Mouse (Mus musculus) macrophage (primary cell): Measurements from ENCODE around the gene Rabl3. TPM values are rescaled to one million over a fixed set of nuclear protein-coding genes. Genes with fewer than 3 reads are reported as not detected.

ENCODE experiments used
- H3K27ac ChIP-seq: fragments of 350-480 bp; formaldehyde crosslinking; 2 replicates; pipeline ENCODE4 v1.9.0; 2021
- H3K36me3 ChIP-seq: fragments of 350-480 bp; formaldehyde crosslinking; 2 replicates; pipeline ENCODE4 v1.9.0; 2021; ENCODE audit errors: inconsistent target
- H3K4me3 ChIP-seq: fragments of 350-480 bp; formaldehyde crosslinking; 2 replicates; pipeline ENCODE4 v1.9.0; 2021; ENCODE audit errors: inconsistent target
- H3K79me2 ChIP-seq: fragments of 350-480 bp; formaldehyde crosslinking; 2 replicates; pipeline ENCODE4 v1.9.0; 2021; ENCODE audit errors: inconsistent target
- WGBS: methylation state at CpG from one replicate; pipeline ENCODE4 v1.1.7; 2026; ENCODE audit warnings: inconsistent platforms; ENCODE audit not compliant: missing documents; 5-methylcytosine and 5-hydroxymethylcytosine counted together
- polyA plus RNA-seq: library from polyadenylated mRNA; stranded (reverse); fragments of 250-400 nt; gene quantifications from 3 replicates; pipeline ENCODE4 v1.2.4, GENCODE M21; 2018; ENCODE audit warnings: inconsistent platforms

Rabl3 gene
- polyA plus RNA-seq, 1 experiment from 2014 or later = 12.1 TPM

DNA sequence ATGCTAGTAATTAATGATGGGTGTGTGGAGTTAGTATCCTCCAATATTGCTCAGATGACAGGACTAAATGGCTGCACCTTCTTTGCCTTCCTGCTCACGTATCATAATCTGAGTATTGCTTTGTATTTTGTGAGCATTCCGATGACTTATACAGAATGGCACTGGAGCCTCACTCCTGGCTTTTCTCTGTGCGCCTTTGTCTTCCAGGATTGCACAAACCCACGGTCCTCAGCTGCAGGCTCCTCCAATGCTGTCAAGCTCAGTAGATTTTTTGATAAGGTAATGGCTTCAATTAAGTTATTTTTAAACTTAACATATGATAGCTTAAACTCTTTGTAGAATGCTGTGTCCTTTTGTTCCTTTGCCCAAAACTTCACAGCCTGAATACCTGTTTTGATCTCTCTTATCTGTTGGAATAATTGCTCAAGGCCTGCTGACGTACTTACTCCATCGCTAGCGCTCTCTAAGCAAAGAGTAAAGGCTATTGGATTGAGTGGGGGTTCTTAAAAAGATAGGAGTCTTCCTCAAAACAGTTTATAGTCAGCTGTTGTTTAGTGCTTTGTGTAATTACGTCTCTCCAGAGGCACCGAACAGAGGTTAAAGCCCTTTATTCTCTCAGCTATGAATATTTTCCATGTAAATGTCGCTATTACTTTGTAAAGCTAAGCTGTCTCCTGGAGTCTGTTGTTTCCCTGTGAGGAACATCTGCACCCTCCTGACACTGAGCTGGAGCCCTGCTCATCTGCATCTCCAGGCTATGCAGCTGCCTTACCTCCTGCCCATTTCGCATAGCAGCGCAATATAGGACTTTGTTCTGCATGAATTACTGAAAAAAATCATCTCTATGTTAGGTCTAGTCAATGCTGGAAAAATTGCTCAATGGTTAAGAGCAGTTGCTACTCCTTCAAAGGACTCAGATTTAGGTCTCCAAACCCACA lies 27.7 kb downstream of the Rabl3 start:
- Histone ChIP-seq H3K27ac (no peak overlapping the region), H3K4me3 (no peak overlapping the region), H3K79me2 (no peaks in the 10 kb centered on the region), H3K36me3 (no peaks in the 10 kb centered on the region)
- WGBS = 94% methylated on average over 12 of the region's 12 CpGs

GRCm38 (mm10) chr16:37571554-37571953 lies 31.9 kb downstream of the Rabl3 start:
- no peak overlapping the region for H3K27ac ChIP-seq
- WGBS = 95% methylated on average over 3 of the region's 3 CpGs
- H3K79me2 ChIP-seq = no peaks in the 10 kb centered on the region
- no peaks in the 10 kb centered on the region for H3K36me3 ChIP-seq
- no peak overlapping the region for H3K4me3 ChIP-seq

- no peak overlapping the region for H3K27ac ChIP-seq
Measured at GRCm38 (mm10) chr16:37572117-37572754, 32.6 kb downstream of the Rabl3 start.

GRCm38 (mm10) chr16:37573061-37573460 lies 33.4 kb downstream of the Rabl3 start:
- no peak overlapping the region for H3K27ac ChIP-seq
- WGBS = 90% methylated on average over 5 of the region's 5 CpGs
- no peaks in the 10 kb centered on the region for H3K79me2 ChIP-seq
- H3K4me3 ChIP-seq = no peak overlapping the region
- H3K36me3 ChIP-seq = no peaks in the 10 kb centered on the region

More at GRCm38 (mm10) chr16:37572117-37572754, 32.6 kb downstream of the Rabl3 start:
- H3K4me3 ChIP-seq = no peak overlapping the region
- H3K36me3 ChIP-seq = no peaks in the 10 kb centered on the region
- 92% methylated on average over 12 of the region's 12 CpGs for WGBS
- H3K79me2 ChIP-seq = no peaks in the 10 kb centered on the region

GRCm38 (mm10) chr16:37575325-37575724 lies 35.6 kb downstream of the Rabl3 start:
- Histone ChIP-seq H3K36me3 (no peaks in the 10 kb centered on the region), H3K79me2 (no peaks in the 10 kb centered on the region), H3K4me3 (no peak overlapping the region), H3K27ac (no peak overlapping the region)
- WGBS = 43% methylated on average over 3 of the region's 3 CpGs

DNA sequence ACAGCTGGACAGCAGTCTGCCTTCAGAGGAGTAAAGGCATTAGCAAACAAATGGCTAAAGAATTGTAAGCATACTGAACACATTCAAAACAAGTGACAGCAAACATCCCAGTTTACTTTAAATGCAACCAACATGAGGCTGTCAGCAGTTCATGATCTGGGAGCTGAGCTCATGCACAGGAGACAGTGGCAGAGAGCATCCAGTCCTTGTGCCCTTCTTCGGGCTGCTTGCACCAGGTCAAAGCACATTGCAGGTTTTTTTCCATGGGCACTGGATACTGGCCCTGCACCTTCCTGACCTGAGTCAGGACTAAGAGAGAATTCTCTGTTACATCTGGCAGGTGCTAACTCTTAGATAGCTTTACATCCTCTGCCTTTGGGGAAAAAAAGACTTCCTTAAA lies 39.9 kb downstream of the Rabl3 start:
- H3K4me3 ChIP-seq = no peak overlapping the region
- no peaks in the 10 kb centered on the region for H3K36me3 ChIP-seq
- 90% methylated on average over 1 of the region's 1 CpGs for WGBS
- H3K79me2 ChIP-seq = no peaks in the 10 kb centered on the region
- H3K27ac ChIP-seq = no peak overlapping the region

- no peak within 1 kb of the TSS for H3K27ac ChIP-seq
- H3K4me3 ChIP-seq = no peak within 1 kb of the TSS
- 60% methylated on average over 4 of the region's 4 CpGs for WGBS
Measured at GRCm38 (mm10) chr16:37579994-37580393, 40.3 kb downstream of the Rabl3 start, which contains the start of gene Hgd. TSS of gene Hgd (plus strand) at chr16:37580153.

GRCm38 (mm10) chr16:37580651-37581050 lies 41.0 kb downstream of the Rabl3 start:
- no peaks in the 10 kb centered on the region for H3K36me3 ChIP-seq
- no peaks in the 10 kb centered on the region for H3K79me2 ChIP-seq
- no peak overlapping the region for H3K27ac ChIP-seq
- H3K4me3 ChIP-seq = no peak overlapping the region
- 94% methylated on average over 3 of the region's 4 CpGs for WGBS

More at GRCm38 (mm10) chr16:37579994-37580393, 40.3 kb downstream of the Rabl3 start, which contains the start of gene Hgd:
- H3K79me2 ChIP-seq = no peaks in the 10 kb centered on the region
- H3K36me3 ChIP-seq = no peaks in the 10 kb centered on the region

- no peak overlapping the region for H3K27ac ChIP-seq
- H3K4me3 ChIP-seq = no peak overlapping the region
- 85% methylated on average over 3 of the region's 3 CpGs for WGBS
- no peaks in the 10 kb centered on the region for H3K79me2 ChIP-seq
- no peaks in the 10 kb centered on the region for H3K36me3 ChIP-seq
Measured at GRCm38 (mm10) chr16:37581901-37582300, 42.2 kb downstream of the Rabl3 start.

- WGBS = 94% methylated on average over 3 of the region's 3 CpGs
- Histone ChIP-seq H3K79me2 (no peaks in the 10 kb centered on the region), H3K36me3 (no peaks in the 10 kb centered on the region), H3K4me3 (no peak overlapping the region), H3K27ac (no peak overlapping the region)
Measured at GRCm38 (mm10) chr16:37583306-37583705, 43.6 kb downstream of the Rabl3 start.

DNA sequence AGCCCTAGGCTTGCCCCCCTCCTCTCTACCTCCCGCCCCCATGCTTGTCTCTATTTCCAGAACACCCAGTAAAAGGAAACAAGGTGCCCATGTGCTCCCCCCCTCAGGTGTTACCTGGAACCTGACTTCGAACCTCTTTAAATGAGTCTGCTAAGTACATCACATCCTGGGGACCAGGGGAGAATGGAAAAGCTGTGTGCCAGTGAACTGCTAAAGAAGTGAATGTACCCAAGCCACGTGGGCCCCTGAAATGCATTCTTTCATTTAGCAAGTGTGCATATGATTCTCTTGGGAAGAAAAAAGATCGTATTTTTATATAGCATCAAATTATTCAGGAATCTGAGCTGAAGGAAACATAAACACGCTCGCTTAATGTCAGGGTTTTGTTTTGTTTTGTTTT lies 44.1 kb downstream of the Rabl3 start:
- WGBS = 56% methylated on average over 6 of the region's 6 CpGs
- Histone ChIP-seq H3K4me3 (no peak overlapping the region), H3K27ac (no peak overlapping the region), H3K36me3 (no peaks in the 10 kb centered on the region), H3K79me2 (no peaks in the 10 kb centered on the region)

DNA sequence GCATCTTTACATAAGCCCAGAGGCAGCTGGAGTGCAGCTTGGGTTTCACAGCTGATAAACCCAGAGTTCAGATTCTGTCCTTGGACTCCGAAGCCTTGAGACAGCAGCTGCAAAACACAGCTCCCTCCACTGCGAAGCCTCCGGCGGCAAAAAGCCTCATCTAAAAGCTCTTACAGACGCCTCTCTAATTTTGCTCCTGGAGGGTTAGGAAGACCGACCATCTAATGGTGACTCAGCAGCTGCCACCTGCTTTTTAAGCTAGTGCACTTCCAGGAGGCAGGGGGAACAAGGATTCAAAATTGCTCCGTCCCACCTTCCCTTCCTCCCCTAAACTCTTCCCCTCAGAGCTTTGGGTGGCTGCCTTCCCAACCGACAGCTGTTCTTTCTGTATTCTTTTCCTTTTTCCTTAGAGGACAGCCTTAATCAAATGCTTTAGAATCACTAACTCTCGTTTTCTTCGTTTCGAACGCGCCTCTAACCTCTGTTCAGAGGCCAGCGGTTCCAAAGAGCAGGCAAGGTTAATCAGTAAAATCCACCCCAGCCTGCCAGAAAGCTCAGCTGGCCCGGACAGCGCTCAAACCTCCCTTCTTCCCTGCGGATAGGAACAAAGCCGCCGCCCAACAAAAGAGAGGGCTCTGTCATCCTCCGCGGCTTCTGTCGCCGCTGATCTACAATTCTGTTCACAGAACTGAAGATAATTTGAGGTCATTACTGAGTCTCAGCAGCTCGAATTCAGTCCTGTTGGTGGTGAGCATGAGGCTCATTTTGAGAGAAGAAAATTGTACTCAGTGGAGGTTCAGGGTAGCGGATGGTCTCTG lies 44.7 kb downstream of the Rabl3 start:
- no peaks in the 10 kb centered on the region for H3K79me2 ChIP-seq
- 6% methylated on average over 24 of the region's 25 CpGs for WGBS
- H3K27ac ChIP-seq = no peak overlapping the region
- H3K36me3 ChIP-seq = no peaks in the 10 kb centered on the region
- no peak overlapping the region for H3K4me3 ChIP-seq

GRCm38 (mm10) chr16:37585129-37585563 lies 45.5 kb downstream of the Rabl3 start:
- Histone ChIP-seq H3K36me3 (no peaks in the 10 kb centered on the region), H3K27ac (no peak overlapping the region), H3K4me3 (no peak overlapping the region), H3K79me2 (no peaks in the 10 kb centered on the region)
- 83% methylated on average over 8 of the region's 8 CpGs for WGBS

GRCm38 (mm10) chr16:37590921-37591320 lies 51.2 kb downstream of the Rabl3 start:
- no peaks in the 10 kb centered on the region for H3K36me3 ChIP-seq
- no peak overlapping the region for H3K4me3 ChIP-seq
- H3K79me2 ChIP-seq = no peaks in the 10 kb centered on the region
- WGBS = 100% methylated on average over 3 of the region's 3 CpGs
- no peak overlapping the region for H3K27ac ChIP-seq
